Mouse (Mus musculus): Measurements from ENCODE around the gene Pdzd7. TPM values are rescaled to one million over a fixed set of nuclear protein-coding genes. Genes with fewer than 3 reads are reported as not detected.

The Pdzd7 gene
- total RNA-seq, 1 experiment from 2014 or later, result not detected

DNA sequence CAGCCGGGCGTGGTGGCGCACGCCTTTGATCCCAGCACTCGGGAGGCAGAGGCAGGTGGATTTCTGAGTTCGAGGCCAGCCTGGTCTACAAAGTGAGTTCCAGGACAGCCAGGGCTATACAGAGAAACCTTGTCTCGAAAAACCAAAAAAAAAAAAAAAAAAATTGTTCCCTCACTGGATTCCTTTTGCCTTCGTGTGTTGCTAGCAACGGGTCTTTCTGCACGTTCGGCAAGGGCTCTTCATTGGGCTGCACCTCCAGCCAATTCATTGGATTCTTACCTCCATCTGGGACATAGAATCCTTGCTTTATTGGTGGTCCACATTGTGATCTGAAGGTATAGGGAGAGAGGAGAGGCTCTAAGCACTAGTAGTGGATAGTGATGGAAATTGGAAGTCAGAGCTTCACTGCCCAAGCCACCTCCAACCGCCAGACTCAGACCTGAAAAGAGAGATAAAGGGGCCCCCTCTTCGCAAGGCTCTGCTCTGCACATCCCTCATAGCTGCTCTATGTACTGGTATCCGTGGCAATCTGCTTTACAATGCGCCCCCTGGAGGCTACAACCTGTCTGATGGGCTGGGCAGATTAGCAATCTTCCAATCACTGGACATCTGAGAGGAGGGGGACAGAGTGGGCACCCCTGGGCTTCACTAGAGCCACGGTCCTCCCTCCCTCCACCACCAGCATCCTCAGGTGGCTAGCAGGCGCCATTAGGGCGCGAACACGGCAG is 18.2 kb upstream of the Pdzd7 start:
- peak; percentile 80 for ATAC-seq (replicated peaks; ENCODE audit: insufficient number of reproducible peaks, low FRiP score, low TSS enrichment, poor library complexity, severe bottlenecking)

DNA sequence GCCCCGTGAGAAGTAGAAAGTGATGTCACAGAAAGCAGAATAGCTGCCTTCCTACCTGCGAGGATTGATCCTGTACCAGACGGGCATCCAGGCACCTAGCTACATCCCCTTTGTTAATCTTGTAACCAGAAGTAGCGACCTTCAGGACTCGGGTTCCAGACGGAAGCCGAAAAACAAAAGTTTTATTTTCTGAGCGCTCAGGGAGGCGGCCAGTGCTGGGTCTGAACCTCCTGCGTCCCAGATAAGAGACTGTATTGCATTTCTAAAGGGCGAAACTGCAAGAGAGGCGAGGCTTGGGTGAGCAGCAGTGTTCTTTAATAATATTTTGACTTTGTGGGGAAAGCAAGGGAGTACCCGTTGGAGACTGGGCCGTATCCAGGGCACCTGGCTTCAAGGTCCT is 13.3 kb upstream of the Pdzd7 start:
- no peak for ATAC-seq (replicated peaks; ENCODE audit: insufficient number of reproducible peaks, low FRiP score, low TSS enrichment, poor library complexity, severe bottlenecking)

DNA sequence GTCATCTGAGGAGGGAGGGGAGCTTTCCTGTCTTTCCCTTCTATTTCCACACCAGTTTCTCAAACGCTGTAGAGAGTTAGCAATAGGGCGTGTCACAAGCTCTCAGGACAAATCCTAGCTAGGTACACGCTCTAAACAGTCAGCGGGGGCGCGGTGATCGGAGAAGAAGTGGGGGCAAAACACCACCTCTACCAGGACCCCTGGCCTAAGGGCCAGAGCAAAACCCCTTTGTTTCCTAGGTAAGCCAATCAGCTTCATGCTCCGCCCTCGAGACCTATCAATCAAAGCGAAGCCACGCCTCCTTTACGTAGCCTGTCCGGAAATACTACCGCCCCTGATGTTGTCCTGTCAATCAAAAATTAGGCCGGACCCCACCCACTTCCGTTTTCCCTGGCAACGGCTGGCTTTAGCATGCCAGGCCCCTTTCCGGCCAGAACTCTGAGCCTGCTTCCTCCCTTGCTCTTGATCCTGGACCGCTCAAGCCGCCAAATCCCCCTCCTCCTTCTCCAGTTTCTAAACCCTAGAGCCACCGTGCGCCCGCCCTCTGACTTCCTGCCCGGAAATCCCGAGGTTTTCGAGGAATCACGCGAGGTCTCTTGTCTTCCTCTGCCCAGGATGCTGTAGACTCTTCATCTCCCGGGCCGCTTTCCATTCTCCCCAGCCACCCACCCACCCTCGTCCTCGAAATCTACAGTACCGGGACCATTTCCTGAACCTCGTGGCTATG is 12.8 kb upstream of the Pdzd7 start:
- ATAC-seq (replicated peaks; ENCODE audit: insufficient number of reproducible peaks, low FRiP score, low TSS enrichment, poor library complexity, severe bottlenecking), result peak; percentile 90

DNA sequence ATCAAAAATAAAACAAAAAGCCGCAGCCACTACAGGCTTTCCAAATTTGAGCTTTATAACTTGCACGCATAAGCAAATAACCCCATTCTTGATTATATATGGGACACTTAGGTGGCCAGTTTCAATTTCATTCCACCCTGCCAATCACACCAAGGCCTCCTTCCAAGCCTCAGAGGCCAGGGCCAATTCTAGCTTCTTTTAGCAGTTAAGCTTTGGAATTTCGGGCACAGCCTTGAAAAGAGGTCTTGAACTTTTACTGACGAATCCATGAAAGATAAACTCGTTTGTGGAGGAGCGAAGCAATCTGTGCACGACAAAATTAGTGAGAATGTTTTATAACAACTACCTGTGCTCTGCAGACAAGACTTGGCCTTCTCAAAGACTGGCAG is 12.2 kb upstream of the Pdzd7 start:
- no peak for ATAC-seq (replicated peaks; ENCODE audit: insufficient number of reproducible peaks, low FRiP score, low TSS enrichment, poor library complexity, severe bottlenecking)

DNA sequence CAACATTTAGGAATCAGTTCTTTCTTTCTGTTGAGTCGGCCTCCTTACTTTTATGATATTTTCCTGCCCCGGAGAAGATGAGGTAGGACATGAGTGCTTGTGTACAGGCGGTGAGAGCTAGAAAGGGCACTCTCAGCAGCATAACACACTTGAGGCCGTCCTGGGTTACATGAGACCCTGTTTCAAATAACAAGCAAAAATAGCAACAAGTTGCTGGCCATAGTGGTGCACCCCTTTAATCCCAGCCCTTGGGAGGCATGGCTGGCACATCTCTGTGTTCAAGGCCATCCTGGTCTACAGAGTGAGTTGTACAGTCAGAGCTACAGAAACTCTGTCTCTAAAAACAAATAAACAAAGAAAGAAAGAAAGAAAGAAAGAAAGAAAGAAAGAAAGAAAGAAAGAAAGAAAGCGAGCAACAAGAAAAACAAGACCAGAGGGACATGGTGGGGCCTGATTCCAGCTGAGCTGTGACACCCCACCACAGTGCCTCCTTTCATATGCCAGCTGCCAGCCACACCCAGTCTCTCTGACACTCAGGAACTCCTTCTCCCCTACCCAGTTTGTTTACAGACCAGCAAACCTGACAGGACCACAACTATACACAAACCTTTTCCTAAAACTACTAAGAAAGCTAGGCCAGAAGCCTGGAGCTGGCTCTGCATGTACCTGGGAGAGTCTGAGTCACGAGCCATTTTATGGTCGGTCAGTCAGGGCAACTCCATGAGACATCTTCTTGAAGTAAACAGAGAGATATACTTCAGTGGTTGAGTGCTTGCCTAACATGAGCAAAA is 11.6 kb upstream of the Pdzd7 start:
- ATAC-seq (replicated peaks; ENCODE audit: insufficient number of reproducible peaks, low FRiP score, low TSS enrichment, poor library complexity, severe bottlenecking), result no peak

DNA sequence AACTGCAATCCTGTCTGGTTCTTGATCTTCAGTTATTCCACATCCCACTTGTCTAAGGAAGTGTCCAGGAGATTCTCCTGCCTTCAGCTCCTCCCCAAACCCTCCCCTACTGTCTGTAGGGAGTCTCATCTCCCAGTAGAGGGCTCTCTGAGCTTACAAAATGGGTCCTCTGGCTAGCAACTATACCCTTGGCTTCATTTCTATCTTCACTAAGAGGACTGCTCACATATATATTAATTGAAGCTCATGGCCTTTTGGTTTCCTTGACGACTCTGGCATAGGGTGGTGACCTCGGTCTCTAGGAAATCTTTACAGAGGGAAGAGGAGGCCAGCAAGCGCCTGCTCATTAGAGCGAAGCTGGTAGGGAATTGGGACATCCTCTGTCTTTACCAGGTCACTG is 10.8 kb upstream of the Pdzd7 start:
- ATAC-seq (replicated peaks; ENCODE audit: insufficient number of reproducible peaks, low FRiP score, low TSS enrichment, poor library complexity, severe bottlenecking), result peak; percentile 45

DNA sequence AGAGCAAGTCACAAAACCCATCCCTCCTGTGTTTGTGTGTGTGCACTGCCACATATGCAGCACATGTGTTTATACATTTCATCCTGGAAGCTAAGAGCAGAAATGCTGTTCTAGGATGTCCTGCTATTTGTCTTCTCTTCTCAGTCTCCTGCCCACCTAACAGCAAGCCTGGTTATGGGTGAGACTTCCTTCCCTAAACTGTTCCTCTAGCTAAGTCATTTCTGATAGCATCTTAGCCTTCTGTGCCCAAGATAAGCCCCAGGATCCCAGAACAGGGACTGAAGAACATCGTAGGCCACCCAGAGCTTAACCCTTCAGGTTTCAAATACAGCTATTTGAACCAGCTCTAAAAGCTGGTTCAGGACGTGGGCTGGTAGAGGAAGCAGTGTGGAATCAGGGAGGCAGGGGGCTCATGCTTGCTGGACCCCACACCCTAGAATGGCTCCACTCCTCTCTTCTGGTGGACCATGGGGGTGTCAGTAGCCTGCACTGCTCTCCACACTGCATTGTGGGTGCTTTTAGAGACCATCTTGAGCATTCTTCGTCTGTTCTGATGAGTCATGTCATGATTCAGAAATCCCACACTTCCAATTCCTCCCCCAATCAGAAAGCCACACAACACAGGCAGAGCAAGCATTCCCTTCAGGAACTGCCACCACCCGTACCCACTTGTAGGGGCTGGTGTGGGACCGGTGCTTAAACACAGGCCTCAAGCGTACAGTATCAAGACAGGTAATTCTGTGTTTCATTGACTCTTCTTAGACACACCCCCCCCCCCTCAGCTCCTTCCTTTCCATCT is 9.6 kb upstream of the Pdzd7 start:
- no peak for ATAC-seq (replicated peaks; ENCODE audit: insufficient number of reproducible peaks, low FRiP score, low TSS enrichment, poor library complexity, severe bottlenecking)

DNA sequence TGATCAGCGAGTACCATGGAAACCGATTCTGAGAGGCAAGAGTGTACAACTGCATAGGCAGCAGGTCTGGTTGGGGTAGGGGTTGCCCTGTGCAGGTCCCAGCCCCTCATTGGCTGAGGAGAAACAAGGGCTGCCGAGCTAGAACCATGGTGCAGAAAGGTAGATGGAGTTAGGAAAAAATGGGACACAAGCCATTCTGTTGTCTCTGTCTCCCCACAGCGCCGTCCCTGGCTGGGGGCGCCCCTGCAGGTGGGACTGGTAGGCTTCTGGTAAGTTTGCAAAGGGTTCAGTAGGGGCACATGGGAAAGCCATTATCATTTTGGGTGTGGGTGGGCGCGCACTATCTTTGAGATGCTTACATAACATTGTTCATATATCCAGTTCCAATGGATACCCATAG is 7.9 kb upstream of the Pdzd7 start:
- no peak for ATAC-seq (replicated peaks; ENCODE audit: insufficient number of reproducible peaks, low FRiP score, low TSS enrichment, poor library complexity, severe bottlenecking)

DNA sequence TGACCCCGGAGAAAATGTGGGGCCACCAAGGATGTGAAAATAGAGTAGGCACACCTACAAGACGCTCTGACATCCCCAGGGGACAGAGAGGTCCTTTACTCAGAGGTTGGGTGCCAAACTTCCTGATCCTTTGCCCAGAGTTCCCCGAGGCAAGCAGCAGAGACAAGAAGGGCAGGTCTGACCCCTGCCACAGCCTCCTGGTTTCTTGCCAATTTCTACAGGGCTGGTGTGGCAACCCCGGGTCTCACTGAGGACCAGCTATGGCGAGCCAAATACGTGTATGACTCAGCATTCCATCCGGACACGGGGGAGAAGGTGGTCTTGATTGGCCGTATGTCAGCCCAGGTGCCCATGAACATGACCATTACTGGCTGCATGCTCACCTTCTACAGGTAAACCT is 4.0 kb upstream of the Pdzd7 start:
- no peak for ATAC-seq (replicated peaks; ENCODE audit: insufficient number of reproducible peaks, low FRiP score, low TSS enrichment, poor library complexity, severe bottlenecking)

DNA sequence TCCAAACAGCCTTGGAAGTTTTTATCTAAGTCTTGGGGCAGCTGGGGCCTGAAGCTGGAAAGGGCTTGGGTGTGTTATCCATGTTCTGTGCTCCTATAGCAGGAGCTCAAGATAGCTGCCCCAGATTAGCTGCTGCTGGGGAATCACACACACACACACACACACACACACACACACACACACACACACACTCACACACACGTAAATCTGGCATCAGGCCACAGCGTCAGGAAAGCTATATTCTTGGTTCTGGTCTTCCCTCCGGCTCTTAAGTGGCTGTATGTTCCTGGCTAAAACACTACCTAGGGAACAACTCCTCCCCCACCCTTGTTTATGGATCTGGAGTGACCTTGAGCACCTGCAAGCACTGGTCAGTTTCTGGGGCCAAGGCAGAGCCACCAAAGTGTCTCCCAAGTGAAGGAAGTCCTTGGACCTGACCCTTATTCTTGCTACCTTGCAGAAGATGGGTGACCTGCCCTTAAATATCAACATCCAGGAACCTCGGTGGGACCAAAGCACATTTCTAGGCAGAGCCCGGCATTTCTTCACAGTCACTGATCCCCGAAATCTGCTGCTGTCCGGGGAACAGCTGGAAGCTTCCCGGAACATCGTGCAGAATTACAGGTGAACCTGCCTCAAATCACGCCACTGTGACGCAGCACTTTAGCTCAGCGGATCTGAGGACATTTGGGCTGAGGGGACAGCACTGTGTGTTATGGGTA is 3.3 kb upstream of the Pdzd7 start:
- ATAC-seq (replicated peaks; ENCODE audit: insufficient number of reproducible peaks, low FRiP score, low TSS enrichment, poor library complexity, severe bottlenecking), result no peak

DNA sequence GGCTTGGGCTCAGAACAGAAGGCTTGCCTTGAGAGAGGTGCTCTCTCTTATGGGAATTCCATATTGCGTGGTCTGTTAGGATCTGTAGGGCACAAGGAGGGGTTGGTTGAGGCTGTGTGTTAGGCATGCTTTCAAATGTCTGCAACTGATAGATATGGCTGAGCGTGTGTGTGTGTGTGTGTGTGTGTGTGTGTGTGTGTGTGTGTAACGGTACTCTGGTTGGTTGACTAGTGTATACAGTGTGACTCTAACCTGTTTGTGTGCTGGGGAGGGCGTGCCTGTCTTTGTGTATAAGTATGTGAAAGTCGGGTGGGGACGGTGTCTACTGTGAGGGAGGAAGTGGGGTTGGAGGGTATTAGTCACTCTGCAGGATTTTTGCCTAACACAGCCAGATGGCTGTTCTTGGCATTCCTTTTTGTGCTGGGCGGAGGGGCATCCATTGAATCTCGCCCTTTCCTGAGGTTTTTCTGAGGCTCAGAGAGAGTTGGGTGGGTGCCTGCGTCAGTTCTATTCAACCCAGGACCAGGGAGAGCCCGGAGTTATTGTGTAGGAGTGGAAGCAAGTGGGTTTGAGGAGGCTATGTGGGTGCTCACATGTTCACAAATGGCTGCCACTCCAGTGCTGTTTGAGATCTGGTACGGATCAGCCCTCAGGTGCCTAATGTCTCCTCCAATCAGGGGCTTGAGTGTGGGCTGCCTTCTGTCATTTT is 2.6 kb upstream of the Pdzd7 start:
- ATAC-seq (replicated peaks; ENCODE audit: insufficient number of reproducible peaks, low FRiP score, low TSS enrichment, poor library complexity, severe bottlenecking), result peak; percentile 78

DNA sequence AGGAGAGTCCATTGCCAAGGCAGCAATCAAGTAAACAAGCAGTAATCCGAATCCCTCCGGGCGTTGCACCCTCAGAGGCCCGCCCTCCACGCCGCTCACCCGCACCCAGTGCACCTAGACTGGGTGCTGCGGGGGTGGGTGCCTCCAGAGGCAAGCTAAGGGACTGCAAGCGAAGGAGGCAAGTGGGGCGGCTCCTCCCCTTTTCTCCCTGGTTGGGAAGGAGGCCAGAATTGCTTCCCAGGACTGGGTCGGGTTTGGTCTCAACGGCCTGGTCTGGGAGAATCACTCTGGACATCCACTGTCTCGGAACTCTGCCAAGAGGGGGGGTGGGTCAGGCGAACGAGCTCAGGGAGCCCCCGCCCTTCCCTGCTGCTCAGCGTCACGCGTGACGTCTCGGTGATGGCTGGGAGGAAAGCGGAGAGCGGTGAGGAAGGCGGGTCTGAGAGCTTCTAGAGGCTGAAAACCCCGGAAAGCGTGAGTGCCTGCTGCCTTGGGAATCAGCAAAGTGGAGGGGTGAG is 2.0 kb upstream of the Pdzd7 start, which contains the start of gene Sfxn3:
TSS of gene Sfxn3 (plus strand) at position 87 of the 518 bp plus-strand sequence.
- ATAC-seq (replicated peaks; ENCODE audit: insufficient number of reproducible peaks, low FRiP score, low TSS enrichment, poor library complexity, severe bottlenecking), result peak; percentile 70

DNA sequence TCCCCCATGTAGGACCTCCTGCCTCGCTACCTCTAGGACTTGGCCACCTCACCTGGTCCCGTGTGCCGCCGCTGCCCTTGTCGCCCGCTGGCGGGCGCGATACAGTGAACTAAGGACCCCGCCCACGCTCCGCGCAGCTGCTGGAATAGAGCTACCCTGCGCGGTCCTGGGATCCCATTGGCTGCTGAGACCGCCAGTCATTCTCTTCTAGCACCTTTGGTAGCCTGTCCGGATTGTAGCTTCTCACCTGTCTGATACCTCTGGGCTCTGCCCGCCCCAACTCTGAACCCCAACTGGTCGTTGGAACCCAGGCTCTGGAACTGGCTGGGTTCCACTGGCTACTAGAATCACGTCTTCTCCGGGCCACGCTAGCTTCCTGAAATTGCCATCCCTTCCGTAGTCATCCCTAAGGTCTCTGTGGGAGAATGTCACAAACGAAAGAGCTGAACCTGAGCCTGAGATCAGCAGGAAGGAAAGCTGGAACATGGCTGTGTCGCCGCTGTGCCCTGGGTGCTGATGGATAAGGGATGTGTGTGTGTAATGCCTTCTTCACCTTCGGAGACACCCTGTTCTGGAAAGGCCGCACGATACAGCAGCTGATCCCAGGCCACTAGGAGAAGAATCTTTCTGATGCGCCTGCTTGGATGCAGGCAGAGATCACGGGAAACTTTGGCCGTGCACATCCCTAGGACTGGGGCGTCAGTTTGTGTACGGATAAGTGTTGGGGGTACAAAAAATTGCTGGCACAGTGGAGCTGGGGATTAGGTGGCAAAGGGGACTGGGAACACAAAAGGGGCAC is 1.2 kb upstream of the Pdzd7 start:
- no peak for ATAC-seq (replicated peaks; ENCODE audit: insufficient number of reproducible peaks, low FRiP score, low TSS enrichment, poor library complexity, severe bottlenecking)

DNA sequence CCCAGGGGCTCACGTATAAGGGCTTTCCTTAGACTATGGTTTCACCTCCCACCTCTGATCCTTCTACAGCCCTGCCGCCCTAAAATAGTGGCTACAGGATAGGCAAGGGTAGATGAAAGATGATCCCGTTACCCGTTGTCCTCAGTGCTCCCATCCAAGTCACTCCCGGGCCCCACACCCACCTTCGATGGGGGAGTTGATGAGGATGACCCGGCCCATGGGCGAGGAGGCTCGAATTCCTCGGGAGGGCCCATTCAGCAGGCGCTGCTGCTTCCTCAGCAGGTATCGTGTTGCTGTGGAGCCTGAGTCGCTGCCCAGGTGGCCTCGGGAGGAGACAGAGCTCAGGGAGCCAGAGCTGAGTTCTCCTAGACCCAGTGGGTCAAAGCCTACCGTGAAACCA is 281 bp downstream of the Pdzd7 start:
- no peak for ATAC-seq (replicated peaks; ENCODE audit: insufficient number of reproducible peaks, low FRiP score, low TSS enrichment, poor library complexity, severe bottlenecking)

DNA sequence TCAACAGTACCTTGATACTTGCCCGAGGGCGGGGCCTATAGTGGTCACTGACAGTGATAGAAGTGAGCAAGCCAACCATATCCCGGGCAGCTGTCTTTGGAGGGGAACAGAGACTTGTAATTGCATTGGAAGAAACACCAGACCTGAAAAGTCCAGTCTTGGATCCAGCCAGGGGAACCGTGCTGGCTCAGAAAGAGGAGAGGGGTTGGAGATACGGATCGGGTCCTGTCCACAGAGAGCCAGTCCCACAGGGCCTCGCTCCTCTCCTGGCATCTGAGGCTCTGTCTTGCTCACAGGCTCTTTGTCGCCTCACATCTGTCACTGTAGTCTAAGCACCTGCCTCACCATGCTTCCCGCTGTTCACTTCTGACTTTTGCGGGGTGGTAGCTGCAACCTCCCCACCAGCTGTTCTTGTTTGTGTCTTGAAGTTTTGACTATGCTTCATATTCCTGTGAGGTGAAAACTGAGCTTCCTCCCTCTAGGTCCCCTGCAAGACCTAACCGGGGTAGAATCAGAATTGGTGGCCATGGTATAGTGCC is 1.1 kb downstream of the Pdzd7 start:
- ATAC-seq (replicated peaks; ENCODE audit: insufficient number of reproducible peaks, low FRiP score, low TSS enrichment, poor library complexity, severe bottlenecking), result no peak

DNA sequence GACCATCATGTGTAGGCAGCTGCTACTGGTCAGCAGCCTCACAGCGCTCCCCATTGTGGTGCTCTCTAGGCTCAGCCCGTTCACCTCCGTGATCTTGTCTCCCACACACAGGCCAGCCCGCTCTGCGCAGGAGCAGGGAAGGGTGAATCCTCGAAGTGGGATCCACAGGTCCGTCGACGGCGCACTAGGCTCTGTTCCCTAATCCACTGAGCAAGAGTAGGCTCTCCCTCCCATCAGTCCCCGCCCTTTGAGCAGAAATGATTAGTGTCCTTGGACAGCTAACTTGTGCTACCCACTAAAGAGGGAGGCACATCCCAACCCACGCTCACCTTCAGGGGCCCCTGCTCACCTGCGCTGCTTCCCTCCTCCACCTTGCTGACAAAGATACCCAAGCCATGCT is 5.3 kb downstream of the Pdzd7 start:
- ATAC-seq (replicated peaks; ENCODE audit: insufficient number of reproducible peaks, low FRiP score, low TSS enrichment, poor library complexity, severe bottlenecking), result no peak
